Mouse (Mus musculus) adrenal gland, postnatal 10 days (tissue): ENCODE measurements at regions not wholly inside any gene's neighbourhood (a gene's known extent, or its start where the extent isn't known, plus 50 kb on each side); places are given as distances from the start of the nearest gene placed in this dataset.
A peak's percentile ranks its signal among the peaks of the same experiment; 100 is the strongest.

ENCODE experiments used
- DNase-seq: peaks from one replicate; pipeline ENCODE4 v3.0.0; 2021; ENCODE audit warnings: mixed read lengths

DNA sequence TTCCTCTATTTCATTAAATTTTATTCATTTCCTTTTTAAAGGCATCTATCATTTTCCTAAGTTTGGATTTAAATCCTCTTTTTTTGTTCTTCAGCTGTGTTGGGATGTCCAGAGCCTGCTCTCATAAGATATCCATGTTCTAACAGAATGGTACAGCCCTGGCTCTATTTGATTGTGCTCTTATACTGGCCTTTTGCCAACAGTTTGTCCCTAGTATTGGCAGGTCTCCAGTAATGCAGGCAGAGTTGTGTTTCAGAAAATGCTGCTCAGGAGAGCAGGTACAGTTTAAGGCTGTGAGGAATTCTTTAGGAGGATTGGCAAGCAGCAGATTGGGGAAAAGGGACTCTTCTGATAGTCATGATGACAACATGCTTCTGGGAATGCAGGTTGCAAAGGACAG lies 797.1 kb upstream of the Slit2 start:
- no peak for DNase-seq

DNA sequence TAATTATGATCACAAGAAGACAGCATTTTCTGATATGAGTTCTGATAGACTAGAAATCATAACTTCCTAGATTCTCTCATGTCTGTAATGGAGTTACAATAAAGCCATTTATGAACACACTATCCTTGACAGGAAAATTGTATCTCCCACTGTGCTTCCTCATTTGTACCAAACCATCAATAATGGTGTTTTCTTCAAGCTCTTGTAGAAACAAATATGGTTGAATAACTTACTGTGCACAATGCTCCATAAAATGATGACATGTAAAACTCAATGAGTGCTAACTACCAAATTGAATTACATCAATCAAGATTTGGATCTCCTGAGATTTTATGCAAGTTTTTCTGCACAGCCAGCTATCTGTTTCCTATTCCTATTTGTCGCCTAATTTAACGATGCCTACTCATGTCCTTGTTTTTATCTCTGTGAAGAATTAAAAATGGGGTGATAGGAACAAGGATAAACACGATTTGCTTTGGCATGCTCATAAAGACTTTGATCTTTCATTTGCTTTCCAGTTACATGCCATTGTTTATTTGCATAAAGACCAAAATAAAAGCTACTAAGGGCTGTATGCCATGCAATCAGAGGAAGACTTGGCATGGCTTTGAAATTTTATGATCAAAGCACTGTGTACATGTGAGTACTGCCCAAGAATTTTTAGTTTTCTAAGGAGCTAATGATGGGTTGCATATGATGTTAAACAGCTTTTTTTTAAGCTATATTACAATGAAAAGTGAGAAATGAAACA lies 780.6 kb upstream of the Slit2 start:
- DNase-seq: no peak

DNA sequence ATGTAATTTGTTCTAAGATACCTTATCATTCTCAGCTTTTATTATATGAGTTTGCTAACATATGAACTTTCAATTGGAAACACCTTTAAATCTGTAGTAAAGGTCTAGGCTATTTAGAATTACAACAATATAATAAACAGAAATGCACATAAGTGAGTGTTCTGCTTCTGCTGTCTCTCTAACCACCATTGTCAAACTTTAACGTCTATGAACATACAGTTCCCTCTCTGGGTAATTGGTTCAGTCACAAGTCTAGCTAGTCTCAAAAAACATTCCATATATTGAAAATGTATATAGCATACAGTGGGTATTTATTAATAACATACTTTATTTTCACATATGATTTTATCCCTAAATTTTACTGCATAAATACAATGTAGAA lies 780.0 kb upstream of the Slit2 start:
- DNase-seq: no peak

DNA sequence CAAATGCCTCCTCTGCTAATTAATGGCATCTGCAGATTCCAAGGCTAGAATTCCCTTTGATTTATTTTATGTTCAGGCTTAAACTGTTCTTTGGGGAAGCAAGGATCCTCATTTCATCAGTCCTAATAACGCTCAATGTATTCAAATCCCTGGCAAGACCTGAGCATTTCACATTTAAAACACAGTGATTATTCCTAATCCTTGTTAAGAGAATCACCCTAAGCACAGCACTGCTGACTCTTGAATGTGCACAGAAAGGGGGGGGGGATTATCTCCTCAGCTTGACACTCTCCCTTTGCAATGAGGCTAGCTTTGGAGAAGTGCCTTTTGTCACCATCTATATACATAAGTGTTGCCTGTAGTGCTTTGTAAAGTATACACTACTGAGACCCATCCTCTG lies 772.4 kb upstream of the Slit2 start:
- no peak for DNase-seq

DNA sequence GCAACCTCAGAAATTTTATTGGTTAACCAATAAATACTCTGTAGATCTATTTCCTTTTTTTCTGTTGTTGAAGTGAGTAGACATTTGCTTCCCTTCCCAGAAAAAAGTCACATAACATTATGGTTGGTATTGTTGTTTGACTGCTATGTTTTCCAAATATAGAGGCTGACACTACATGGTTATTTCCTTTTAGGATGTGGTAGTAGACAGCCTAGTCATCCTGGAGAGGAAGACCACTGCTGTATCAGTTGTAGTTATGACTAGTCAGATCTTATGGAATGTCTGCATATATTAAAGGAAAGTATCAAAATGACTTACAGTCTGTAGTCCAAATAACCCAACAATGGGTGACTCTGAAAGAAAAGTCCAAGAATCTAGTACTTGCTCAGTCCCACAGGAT lies 767.5 kb upstream of the Slit2 start:
- no peak for DNase-seq

DNA sequence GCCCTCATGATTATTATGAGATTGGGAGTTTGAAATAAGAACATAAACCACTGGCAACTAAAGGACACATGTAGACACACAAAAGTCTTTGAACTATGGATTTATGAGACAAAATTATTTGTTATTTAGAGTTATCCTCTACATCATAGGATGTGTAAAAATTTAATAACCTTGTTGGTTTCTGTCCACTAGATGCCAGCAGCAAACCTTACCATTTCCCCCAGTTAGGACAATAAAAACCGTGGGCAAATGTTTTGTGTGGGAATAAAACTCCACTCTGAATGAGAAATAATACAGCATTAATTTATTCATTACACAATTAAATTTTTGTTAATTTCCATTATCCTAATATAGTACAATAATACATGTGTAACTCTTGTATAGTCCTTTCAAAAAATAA lies 757.7 kb upstream of the Slit2 start:
- DNase-seq: no peak

DNA sequence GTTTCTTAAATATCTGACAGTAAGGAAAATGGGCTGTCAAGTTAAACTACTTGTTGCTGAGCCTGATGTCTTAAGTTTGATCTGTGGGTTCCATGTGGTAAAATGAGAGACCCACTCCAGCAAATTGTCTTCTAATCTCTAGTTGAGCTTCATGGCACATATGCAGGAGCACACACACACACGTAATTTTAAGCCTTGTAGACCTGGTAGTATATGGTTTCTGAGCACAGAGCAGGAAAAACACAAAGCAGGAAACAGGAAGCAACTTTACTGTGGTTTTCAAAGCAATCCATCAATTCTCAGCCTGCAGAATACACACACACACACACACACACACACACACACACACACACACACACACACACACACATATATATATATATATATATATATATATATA lies 746.8 kb upstream of the Slit2 start:
- DNase-seq: no peak

DNA sequence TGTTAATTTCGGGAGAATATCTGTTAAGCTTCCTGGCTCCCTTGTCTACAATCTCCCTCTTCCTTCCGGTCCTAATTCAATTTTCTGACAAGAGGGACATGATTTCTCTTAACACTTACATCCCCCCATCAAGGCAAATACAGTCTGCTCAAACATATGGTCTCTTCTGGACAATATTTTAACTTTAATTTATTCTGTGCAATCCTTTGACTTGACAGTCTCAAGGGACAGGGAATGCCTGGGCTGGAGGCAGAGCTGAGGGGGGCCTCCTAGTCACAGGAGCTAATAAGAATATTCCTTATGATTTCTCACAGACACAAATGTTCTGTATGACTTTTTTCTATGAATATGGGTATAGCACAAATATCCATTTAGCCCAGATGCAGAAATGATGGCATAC lies 742.9 kb upstream of the Slit2 start:
- DNase-seq: no peak

DNA sequence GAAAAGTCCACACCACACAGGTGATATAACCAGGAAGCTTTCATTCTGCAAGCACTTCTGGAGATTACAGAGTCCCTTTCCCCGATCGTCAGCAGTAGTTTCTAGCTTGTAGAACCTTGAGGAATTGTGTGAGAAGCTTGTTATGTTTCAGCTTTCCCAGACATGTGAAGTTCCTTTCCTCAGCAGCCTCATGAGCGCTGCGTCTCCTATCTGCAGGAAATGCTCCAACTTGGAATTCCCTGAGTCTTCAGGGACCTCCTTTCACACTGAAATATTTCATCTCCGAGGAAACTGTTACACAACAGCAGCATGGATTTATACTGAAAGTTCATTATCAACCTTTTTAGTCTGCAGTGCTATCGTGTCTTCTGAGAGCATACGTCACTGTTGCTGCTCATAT lies 742.4 kb upstream of the Slit2 start:
- peak; percentile 7 for DNase-seq

DNA sequence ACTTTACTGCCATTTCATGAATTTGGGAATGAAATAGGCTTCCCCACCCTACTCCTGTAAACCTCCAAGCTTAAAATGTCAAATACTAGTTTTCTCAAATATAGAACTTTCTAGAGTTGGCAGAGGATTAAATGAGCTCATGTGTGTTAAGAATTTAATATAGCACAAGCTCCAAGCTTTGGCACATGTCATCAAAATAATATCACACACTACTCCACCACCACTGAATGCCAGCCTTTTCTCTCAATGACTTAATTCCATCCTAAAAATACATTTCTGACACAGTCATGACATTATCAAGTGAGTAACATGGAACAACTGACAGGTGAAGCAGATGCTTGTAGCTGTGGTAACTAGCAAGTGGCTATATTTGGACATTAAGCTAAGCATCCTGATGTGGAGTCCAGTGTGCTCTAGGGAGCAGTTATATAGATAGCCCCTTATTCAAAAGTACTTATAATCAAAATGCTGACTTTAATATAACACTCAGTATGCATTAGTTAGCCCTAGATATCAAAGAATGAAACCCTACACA lies 728.0 kb upstream of the Slit2 start:
- no peak for DNase-seq

DNA sequence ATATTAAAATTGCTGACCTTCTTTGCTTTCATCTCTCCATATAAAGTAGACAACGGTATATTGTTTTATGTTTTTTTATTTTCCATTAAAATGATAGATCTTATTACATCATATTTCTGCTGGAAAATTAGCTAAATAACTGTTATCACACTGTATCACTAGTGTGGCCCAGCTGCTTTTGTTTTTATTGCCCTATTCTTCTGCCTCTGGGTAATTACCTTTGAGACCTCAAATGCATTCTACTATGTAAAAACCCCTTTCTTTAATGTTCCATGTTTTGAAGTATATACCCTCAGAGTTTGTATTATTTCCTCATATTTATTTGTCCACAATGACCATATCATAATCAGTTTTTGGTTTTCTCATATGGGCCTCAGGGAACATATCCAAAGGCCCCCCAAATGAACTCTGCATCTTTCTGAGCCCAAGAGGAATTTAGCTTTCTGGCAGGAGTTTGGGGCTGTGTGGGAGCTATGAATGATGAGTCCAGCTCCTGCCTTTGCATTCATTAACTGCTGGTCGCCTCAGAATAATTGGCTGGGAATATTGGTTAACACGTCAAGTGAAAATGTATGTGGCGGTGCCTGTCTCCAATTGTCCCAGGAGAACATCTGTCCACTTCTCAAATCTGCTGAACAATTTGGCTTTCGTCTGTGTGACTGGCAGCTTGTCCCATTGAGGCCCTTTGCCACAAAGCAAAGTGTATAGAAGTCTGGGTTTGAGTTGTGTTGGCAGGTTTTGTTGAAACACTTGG lies 721.1 kb upstream of the Slit2 start:
- DNase-seq: no peak

DNA sequence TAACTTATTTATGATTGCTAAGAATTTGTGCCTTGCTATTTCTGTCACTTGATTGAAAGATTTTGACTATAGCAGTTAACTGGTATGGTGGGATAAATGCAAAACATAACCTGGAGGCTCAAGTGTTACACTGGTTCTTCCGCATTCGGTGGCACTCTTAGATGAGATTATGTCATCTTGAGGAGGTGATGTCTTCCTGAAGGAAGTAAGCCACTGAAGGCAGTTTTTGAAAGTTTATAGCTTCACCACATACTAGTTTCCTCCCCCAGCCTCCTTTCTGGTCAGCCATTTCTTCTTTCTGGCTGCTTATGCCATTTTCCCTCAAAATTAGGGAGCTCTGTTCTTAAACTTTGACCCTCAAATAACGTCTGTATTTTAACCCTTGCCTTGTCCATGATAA lies 710.3 kb upstream of the Slit2 start:
- DNase-seq: no peak

DNA sequence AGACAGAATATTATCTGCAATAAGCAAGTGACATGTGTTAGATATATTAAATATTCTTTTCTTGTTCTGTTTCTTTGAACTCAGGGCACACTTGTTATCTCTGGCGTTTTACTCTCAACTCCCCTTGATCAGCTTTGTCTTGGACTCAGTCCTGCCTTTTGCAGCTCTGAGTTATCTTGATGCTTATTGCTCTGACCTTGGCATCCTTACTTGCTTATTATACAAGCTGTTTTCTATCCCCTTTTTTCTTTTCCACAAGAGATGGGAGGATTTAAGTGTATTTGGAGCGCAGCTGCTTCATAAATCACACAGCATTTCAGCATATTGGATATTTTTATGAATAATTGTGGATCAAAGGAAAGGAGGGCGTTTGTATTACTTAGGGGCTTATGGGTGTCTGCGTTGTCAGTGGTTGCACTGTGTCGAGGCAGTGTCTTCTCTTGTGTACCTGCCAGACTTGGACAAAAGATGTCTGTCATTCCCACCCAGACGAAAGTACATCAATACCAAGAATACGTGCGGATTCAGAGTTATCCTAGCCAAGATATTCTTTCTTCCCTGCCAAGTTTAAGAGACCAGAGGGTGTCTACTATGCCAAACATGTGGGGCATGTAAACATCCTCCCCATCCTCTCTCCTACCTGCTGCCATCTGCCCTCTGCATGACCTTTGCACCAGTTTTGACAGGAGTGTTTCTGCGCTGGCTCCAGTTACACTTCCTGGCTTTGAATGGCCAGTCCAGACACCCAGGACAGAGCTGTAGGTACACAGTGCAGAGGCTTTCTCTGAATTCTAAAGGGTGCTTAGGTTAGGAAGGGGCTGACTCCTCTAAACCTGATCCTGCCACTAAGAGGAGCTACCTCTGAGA lies 709.3 kb upstream of the Slit2 start:
- DNase-seq: peak; percentile 9

DNA sequence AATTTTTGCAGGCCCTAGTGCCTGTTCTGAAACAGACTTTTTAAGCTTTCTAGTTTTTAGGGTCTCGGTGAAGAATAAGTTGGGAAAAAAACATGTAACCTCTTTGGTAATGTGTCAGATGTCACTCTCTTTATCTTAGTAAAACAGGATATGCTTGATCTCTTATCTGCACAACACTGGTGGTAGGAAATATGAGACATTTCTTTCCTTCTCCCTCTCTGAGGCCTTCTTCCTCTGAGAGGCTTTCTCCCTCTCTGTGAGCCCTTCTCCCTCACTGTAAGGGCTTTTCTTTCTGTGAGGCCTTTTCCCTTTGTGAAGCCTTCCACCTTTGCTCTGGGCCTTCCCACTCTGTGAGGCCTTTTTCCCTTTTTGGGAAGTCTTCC lies 708.7 kb upstream of the Slit2 start:
- DNase-seq: no peak

DNA sequence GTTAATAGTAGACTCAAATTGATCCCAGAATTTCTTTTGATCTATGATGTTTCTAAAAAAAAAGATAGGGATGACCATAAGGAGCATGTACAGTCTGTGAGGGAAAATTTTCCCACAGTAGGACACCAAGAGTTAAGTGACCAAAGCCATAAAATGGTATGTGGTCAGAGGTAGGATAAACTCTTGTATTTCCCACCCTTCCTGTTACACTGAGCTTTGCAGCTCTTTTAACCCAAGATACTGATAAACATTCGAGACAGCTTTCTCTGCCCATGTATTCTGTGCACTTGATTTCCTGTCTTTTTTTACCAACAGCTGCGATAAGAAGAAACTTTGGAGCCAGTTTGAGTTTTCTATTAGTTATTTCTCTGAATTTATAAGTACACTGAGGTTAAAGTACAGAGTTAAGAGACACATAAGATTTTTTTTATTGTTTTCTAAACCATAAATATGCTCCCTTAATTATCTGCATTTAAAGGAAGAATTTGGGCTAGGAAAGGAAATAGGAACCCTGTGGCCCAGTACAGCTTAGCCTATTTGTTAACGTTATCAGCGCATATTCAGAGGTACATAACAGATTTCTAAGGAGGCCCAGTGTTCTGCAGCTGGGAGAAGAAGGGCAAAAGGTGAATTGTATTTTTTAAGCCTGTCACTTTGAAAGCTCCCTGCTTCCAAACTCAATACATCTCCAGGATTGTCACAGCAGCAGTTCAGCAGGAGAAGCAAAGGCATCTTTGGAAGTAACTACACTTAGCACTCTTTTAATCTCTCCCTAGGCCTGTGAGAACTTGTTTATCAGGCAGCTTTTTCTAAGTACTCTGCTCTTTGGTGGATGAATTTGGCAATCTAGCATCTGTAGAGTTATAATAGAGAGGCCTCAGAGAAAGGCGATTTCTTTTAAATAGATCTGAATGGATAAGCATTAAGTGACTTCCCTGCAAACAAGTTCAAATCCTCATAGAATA lies 706.4 kb upstream of the Slit2 start:
- DNase-seq: no peak

DNA sequence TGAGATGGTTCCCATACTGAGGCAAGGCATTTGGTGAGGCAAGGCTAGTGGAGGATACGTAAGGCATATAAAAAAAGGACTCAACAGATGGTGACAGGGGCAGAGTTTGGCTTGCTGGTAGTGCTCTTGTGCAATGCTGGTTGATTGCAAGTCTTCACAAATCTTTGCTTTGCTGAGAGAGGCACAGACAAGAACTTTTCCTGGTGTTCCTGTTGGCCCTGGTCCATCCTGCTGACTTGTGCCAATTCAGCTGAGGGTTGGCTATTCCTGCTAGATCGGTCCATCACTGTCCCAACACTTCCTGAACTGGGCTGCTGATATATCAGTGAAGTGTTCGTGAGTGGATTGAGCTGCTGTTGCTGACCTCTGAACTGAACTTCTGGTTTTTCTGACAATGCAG lies 703.3 kb upstream of the Slit2 start:
- DNase-seq: peak; percentile 40

DNA sequence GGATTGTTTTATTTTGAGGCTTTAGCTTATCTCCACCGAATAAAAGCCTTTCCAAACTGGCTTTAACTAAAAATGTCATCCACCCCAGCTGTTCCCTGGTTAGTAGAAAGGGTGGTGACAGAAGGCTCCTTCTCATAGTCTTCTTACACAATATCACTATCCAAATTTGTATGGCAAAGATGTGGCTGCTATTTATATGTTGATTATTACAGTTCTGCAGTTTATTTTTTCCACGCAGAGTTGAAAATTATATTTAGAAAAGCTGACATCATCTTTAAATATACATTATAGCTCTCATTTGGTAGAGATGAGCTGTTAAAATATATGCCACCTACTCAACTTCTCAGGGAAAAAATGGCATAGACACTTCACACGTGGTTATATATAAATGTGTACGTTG lies 683.3 kb upstream of the Slit2 start:
- DNase-seq: no peak

DNA sequence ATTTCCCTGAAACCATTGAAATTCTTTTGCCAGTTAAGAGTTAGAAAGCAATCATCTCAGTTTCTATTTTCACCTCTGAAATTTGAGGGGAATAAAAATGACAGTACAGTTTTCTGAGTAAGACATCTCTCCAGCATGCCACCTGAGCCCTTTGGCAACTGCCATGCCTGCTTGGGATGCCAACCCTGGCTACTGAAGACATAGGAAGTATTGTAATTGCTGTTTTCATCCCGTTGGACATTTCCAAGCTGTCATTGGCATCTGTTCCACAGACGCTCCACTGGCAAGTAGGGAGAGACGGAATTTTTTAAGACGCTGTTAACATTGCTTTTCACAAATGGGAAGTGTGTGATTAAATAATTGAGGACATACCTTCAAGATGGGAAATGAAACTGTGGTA lies 665.4 kb upstream of the Slit2 start:
- no peak for DNase-seq

DNA sequence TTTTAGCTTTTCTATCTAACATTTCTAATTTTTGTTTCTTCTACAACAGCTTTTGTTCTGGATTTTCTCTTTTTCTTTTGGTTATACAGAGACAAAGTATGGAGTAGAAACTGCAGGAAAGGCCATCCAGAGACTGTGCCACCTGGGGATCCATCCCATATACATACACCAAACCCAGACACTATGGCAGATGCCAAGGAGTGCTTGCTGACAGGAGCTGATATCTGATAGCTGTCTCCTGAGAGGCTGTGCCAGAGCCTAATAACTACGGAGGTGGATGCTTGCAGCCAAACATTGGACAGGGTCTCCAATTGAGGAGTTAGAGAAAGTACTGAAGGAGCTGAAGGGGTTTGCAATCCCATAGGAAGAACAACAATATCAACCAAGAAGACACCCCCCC lies 664.8 kb upstream of the Slit2 start:
- DNase-seq: no peak

DNA sequence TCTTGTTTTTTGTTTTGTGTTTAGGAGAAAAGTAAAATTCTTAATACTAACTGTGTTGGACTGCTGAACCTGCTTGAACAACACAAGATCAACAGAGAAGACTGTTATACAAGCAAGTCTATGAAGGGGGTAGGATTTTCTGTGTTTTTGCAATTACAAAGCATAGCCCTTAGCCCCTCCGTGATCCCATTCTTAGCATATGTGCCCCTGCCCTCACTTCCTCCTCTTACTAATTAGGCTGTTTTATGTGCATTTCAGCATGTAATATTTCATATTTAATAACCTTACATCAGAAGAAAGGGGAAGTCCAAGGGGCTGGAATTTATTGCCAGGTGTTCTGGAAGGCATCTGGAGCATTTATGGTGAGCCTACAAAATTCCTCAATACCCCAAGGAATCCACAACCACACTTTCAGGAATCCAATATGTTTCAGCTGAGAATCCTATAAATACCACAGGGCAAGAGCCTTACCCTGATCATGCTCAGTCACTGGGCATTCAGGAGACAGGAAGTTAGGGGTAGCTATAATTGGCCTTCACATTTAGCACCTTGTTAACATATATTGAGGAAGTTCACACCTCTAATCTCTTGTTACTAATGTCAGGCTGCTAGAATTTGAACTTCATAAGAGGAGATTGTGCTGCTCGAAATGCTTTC lies 660.3 kb upstream of the Slit2 start:
- DNase-seq: no peak

DNA sequence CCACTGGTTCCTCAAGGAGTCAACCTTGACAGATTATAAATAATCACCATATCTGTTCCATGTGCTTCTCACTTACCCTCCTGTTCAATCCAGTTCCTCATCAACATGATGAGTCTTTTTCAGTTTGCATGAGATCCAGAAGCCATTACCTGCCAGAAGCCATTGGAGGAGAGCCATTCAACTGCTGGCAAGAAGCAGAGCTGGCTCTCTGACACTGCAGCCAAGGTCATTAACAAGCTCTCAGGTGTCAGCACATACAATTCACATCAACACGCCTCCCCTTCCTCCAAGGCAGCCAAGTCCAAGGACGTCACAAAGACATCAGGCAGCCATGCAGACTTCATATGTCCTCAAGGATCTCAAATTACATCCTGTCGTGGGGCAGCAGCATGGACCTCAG lies 648.6 kb upstream of the Slit2 start:
- DNase-seq: peak; percentile 16
